Mouse (Mus musculus) urinary bladder, adult 18-20 months (tissue): ENCODE results near the gene Acot2.
"Not testable (repeated sequence)": the region's sequence is repeated elsewhere in the genome, so short reads cannot be mapped to it uniquely, and the experiment has no call there.

Experiments used
- DNase-seq, 2 experiments: peaks; one replicate each; pipeline ENCODE4 v3.0.0; 2022; ENCODE audit warnings: low spot score in 2 of 2, mixed read lengths in 2 of 2

Acot2 gene

DNA sequence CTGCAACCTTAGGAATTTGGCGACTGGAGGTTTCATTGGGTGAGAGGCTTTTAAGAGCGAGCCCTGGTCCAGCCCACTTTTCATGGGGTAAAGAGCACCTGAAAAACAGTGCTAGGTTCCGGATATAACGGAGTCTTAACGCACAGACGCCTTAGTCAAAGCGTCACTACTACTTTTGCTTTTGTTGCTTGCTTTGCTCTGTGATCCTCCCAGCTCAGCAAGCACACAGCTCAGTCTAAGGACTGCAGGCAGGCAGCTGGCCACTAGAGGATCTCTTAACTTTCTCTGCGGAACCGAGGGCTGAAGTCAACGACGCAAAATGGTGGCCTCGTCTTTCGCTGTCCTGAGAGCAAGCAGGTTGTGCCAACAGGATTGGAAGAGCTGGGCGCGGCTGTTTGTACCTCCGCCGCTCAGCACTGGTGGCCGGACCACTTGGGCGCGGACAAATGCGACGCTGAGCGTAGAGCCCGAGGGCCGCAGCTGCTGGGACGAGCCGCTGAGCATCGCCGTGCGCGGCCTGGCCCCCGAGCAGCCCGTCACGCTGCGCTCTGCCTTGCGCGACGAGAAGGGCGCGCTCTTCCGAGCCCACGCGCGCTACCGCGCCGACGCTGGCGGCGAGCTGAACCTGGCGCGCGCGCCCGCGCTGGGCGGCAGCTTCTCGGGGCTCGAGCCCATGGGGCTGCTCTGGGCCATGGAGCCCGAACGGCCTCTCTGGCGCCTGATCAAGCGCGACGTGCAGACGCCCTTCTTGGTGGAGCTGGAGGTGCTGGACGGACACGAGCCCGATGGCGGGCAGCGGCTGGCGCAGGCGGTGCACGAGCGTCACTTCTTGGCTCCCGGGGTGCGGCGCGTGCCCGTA is at the start of gene Acot2:
Gene Acot2, plus strand, starts transcription at position 279 of the 859 bp plus-strand sequence.
- peak; percentile 69 to 70 for DNase-seq

- DNase-seq = not testable (repeated sequence)
Measured at GRCm38 (mm10) chr12:83938592-83938991, 49.1 kb upstream of the Acot2 start.

- no peak for DNase-seq
Measured at GRCm38 (mm10) chr12:83939332-83939731, 48.3 kb upstream of the Acot2 start.

- DNase-seq = no peak
Measured at GRCm38 (mm10) chr12:83940031-83940430, 47.6 kb upstream of the Acot2 start.

- DNase-seq = no peak
Measured at GRCm38 (mm10) chr12:83941938-83942337, 45.7 kb upstream of the Acot2 start.

- DNase-seq = no peak
Measured at GRCm38 (mm10) chr12:83947260-83947811, 40.3 kb upstream of the Acot2 start.

- no peak for DNase-seq
Measured at GRCm38 (mm10) chr12:83949043-83949442, 38.6 kb upstream of the Acot2 start.

- no peak for DNase-seq
Measured at GRCm38 (mm10) chr12:83949776-83950492, 37.7 kb upstream of the Acot2 start.

DNA sequence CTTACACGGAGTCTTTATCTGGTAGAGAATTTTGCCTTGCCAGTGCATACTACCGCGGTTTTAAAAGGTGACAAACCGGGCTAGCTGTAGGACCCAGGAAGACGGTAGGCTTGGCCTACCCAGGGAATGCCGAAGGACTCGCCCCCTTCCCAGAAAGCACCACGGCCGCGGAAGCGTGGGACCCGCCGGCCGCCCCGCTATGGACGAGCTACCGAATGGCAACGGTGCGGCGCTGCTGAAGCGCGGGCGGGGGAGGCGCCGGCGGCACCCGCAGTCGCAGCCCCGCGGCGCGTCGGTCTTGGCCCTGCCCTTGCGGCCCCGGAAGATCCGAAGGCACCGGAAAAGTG is 37.2 kb upstream of the Acot2 start, which contains the start of gene Riox1:
Gene Riox1, plus strand, starts transcription at position 116 of the 347 bp plus-strand sequence.
- DNase-seq = peak; percentile 73 to 77

DNA sequence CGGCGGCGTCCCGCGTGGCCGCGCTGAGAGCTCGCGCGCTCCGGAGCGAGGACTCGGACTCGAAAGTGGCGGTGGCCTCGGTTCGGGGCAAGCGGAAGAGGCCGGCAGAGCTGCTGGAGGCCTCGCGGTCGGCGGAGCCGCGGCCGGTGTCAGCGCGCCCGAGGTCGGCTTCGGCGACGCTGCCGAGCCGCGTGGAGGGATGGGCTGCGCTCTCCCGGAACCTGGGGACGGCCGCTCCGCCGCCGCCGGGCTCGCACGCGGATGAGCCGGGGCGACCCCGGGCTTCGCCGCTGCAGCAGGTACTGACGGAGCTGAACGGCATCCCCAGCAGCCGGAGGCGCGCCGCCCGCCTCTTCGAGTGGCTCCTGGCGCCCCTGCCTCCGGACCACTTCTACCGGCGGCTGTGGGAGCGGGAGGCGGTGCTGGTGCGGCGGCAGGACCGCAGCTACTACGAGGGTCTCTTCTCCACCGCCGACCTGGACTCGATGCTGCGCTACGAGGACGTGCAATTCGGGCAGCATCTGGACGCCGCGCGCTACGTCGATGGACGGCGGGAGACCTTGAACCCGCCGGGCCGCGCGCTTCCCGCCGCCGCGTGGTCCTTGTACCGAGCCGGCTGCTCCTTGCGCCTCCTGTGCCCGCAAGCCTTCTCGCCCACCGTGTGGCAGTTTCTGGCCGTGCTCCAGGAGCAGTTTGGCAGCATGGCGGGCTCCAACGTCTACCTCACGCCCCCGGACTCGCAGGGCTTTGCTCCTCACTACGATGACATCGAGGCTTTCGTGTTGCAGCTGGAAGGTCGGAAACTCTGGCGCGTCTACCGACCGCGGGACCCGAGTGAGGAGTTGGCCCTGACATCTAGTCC is 36.6 kb upstream of the Acot2 start:
- DNase-seq = peak in 1 of 2 experiments; percentile 32

DNA sequence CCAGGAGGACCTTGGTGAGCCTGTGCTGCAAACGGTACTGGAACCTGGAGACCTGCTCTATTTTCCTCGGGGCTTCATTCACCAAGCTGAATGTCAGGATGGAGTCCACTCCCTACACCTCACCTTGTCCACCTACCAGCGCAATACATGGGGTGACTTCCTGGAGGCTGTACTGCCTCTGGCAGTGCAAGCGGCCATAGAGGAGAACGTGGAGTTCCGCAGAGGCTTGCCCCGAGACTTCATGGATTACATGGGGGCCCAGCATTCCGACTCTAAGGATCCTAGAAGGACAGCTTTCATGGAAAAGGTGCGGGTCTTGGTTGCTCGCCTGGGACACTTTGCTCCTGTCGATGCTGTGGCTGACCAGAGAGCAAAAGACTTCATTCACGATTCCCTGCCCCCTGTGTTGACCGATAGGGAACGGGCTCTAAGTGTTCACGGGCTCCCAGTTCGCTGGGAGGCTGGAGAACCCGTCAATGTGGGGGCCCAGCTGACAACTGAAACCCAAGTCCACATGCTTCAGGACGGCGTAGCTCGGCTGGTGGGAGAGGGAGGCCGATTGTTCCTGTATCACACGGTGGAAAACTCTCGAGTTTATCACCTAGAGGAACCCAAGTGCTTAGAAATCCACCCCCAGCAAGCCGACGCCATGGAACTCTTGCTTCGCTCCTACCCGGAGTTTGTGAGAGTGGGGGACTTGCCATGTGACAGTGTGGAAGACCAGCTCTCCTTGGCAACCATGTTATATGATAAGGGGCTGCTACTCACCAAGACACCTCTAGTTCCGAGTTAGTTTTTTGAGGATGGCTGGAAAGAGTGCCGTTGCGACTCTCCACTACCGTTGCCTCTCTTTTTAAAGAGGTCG is 35.7 kb upstream of the Acot2 start:
- no peak for DNase-seq

- DNase-seq = no peak
Measured at GRCm38 (mm10) chr12:83958278-83958677, 29.4 kb upstream of the Acot2 start.

DNA sequence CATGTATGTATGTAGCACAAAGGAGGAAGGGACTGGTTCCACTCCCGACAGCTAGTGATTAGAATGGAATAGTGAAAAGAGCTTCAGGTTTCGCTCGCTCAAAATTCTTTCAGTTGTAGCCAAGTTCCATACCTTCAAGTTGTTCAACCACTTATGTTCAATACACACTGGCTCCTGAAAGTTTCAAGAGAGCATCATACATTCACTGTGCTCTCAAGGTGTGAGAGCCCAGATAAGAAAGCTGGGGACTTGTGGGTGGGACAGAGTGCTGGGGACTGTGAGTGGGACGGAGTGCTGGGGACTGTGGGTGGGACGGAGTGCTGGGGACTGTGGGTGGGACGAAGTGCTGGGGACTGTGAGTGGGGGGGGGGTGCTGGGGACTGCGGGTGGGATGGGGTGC is 22.4 kb upstream of the Acot2 start:
- no peak for DNase-seq

GRCm38 (mm10) chr12:83972117-83972516 is 15.5 kb upstream of the Acot2 start:
- DNase-seq = peak in 1 of 2 experiments; percentile 42

GRCm38 (mm10) chr12:83978862-83979261 is 8.8 kb upstream of the Acot2 start:
- no peak for DNase-seq

- no peak for DNase-seq
Measured at GRCm38 (mm10) chr12:83981615-83982014, 6.0 kb upstream of the Acot2 start.

DNA sequence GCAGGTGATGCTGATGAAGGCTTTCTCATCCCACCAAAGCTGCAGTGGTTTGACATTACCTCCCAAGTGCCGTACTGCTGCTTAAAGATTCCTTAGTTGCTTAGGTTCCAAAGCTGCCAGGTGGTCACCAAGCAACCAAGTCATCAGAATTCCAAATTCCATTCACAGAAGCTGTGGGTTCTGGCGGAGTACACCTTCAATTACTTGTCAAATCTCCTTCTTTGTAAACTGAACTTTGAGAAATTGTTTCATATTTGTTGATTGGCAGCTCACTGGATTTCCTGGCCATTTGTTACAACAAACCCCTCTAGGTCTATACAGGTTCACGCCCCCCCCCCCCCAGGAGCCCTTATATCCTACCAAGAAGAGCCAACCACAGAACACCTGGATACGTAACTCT is 2.9 kb upstream of the Acot2 start, which contains the start of gene Heatr4:
Gene Heatr4, minus strand, starts transcription at position 101 of the 400 bp plus-strand sequence.
- no peak for DNase-seq

DNA sequence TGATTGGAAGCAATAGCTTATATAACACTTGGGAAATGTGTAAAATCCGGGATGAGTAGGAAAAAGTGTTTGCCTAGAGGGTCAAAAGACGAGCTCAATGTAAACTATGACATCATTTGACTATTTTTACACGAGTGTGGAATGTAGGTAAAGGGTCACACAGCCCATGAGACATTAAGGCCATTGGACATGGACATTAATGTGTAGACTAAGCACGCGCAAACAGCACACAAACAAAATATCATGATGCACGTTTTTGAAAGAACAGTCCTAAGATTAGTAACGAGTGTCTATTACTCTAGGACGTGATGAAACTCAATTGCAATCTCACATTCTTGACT is 449 bp upstream of the Acot2 start:
- no peak for DNase-seq

DNA sequence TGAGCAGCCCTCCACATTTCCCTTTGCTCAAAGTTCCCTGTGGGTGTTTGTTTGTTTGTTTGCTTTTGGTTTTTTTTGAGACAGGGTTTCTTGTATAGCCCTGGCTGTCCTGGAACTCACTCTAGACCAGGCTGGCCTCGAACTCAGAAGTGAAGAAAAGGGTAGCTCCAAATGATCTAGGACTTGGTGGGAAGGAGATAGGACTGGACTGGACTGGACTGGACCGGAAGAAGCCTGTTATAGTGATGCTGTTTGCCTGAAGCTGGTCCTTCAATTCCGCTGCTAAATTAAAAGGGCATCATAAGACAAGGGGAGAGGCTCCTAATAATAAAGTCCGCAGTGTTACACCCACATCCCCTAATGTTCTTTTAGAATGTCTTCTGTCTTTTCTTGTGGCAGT is 822 bp downstream of the Acot2 start:
- no peak for DNase-seq

DNA sequence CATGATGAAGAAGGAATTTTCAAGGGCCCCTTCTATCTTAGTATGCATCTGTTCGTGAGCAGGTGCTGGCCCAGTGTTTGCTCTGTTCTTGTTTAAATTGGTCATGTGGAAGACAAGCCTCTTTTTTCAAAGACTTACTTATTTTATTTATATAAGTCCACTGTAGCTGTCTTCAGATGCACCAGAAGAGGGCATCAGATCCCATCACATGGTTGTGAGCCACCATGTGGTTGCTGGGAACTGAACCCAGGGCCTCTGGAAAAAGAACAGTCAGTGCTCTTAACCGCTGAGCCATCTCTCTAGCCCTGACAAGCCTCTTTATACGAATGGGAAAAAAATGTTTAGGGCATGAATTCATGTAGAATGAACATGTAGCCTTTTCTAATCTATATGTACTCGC is 1.7 kb downstream of the Acot2 start:
- no peak for DNase-seq

DNA sequence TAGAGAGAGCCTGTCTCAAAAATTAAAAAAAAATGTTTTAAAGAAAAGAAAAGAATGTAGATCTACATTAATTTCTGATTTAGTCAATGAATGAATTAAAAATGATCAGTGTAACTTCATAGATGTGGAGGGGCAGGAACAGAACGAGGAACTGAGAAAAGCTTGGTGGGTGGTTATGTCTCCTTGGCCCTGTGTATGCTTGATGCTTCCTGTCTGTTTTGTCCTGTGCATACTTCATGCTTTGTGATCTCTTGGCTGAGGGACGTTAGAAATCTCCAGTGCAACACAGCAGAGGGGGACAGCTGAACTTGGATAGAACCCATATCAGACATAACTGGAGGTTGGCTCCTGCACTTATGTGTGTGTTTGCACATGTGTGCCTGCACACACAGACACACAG is 9.6 kb downstream of the Acot2 start:
- no peak for DNase-seq
